Mouse (Mus musculus) mammary gland, adult 2 months (tissue): ENCODE data around the gene Trpv3. TPM values are rescaled to one million over a fixed set of nuclear protein-coding genes. Genes with fewer than 3 reads are reported as not detected.

Experiments
- polyA plus RNA-seq: library from polyadenylated mRNA; depleted of rRNA; stranded (reverse); fragments of >200 nt; gene quantifications from 2 replicates; pipeline ENCODE4 v1.2.3, GENCODE M21; 2012; ENCODE audit warnings: low replicate concordance; rRNA removed

The Trpv3 gene
- polyA plus RNA-seq = 0.23 and 0.47 TPM in 2 replicates

DNA sequence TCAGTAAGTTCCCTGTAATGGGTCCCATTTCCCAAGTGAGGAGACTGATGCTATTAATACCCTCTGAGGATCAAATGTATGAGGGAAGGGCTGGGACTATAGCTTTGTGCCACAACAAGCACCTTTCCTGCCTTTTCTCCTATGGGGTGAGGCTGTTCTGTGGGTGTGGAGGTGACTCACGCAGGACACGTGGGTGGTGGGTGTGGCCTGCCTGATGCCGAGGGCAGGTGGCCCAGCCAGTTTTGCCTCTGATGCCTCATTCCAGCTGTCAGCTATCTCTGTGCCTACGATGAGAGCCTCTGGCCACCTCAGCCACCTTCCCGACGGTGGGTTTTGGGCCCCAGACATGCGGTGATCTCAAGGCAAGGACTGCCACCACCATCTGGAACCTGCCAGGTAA is at the start of gene Trpv3:
Trpv3 (plus strand) TSS at position 122 of the 400 bp plus-strand sequence.

DNA sequence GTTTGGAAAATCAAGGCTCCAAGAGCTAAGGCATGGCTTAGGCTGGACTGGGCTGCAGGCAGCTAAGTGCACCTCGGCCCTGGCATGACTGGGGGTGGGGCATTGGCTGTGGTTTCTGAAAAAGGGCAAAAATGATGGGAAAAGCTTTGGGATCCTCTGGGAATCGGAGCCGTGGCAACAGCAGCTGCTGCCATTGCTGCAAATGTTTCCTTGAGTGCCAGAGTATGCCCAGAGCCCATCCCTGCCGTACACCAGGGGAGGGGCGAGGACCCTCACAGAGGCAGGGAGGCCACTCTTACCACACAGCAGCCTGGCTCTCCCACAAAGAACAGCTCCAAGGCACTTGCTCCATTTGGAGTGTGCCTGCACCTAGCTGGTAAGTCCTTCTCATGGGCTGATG is 33.2 kb upstream of the Trpv3 start, which contains the start of gene Trpv1:
Trpv1 (plus strand) TSS at position 301 of the 400 bp plus-strand sequence.

DNA sequence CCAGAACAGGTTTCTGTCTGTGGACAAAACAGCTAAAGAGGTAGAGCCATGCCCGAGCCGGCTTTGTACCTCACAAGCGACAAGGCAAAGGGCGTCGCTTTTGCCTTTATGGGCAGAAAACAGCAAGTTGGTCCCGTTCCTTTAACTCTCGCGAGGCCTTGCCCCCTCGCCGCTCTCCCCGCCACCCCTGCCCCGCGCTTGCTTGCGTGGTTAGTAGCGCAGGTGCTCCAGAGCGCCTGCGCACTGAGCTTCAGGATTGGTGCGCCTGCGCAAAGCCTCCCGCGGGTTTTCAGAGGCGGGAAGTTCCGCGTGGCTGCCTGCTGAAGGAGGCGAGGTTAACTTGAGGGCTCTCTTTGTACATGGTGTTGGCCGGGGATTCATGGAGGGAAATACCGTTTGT is 62.3 kb downstream of the Trpv3 start, which contains the start of the genes Aspa, Gm49340 and Spata22:
Aspa (minus strand) TSS at position 155 of the 400 bp plus-strand sequence.
Gm49340 (plus strand) TSS at position 300 of the 400 bp plus-strand sequence.
Spata22 (plus strand) TSS at position 300 of the 400 bp plus-strand sequence.

Other genes with a start within 250 kb of the Trpv3 start
- 3.4 and 4.7 TPM in 2 replicates for gene Camkk1, start 248.4 kb upstream of the Trpv3 start, polyA plus RNA-seq
- gene Ncbp3, start 219.6 kb upstream of the Trpv3 start, polyA plus RNA-seq = 1.7 and 3.1 TPM in 2 replicates
- gene Itgae, start 176.8 kb upstream of the Trpv3 start, polyA plus RNA-seq = 7.1 and 11.7 TPM in 2 replicates
- 0.49 and 2.0 TPM in 2 replicates for gene Haspin, start 129.1 kb upstream of the Trpv3 start, polyA plus RNA-seq
- gene P2rx5, start 107.0 kb upstream of the Trpv3 start, polyA plus RNA-seq = 7.5 and 13.0 TPM in 2 replicates
- gene Emc6, start 90.4 kb upstream of the Trpv3 start, polyA plus RNA-seq = 72.3 and 114 TPM in 2 replicates
- gene Tax1bp3, start 90.3 kb upstream of the Trpv3 start, polyA plus RNA-seq = 88.4 and 134 TPM in 2 replicates
- gene Ctns, start 68.3 kb upstream of the Trpv3 start, polyA plus RNA-seq = 23.6 and 41.4 TPM in 2 replicates
- 13.1 and 13.7 TPM in 2 replicates for gene Shpk, start 67.9 kb upstream of the Trpv3 start, polyA plus RNA-seq
- gene Trpv1, start 33.1 kb upstream of the Trpv3 start, polyA plus RNA-seq = 5.1 and 10.4 TPM in 2 replicates
- 4.0 and 17.4 TPM in 2 replicates for gene Aspa, start 62.2 kb downstream of the Trpv3 start, polyA plus RNA-seq
- 0.14 TPM in 1 of 2 replicates, not detected in the other for gene Gm49340, start 62.4 kb downstream of the Trpv3 start, polyA plus RNA-seq
- 0.53 TPM in 1 of 2 replicates, not detected in the other for gene Spata22, start 62.4 kb downstream of the Trpv3 start, polyA plus RNA-seq
- gene Olfr20, start 83.4 kb downstream of the Trpv3 start, polyA plus RNA-seq = 0.53 and 0.99 TPM in 2 replicates
- not detected in 2 replicates for gene Olfr376, start 103.9 kb downstream of the Trpv3 start, polyA plus RNA-seq
- not detected in 2 replicates for gene Olfr1, start 132.2 kb downstream of the Trpv3 start, polyA plus RNA-seq
- gene Olfr378, start 161.1 kb downstream of the Trpv3 start, polyA plus RNA-seq = not detected in 2 replicates
- gene Olfr380, start 190.1 kb downstream of the Trpv3 start, polyA plus RNA-seq = not detected in 2 replicates
- gene Olfr381, start 224.2 kb downstream of the Trpv3 start, polyA plus RNA-seq = not detected in 2 replicates
- gene Olfr382, start 249.8 kb downstream of the Trpv3 start, polyA plus RNA-seq = not detected in 2 replicates